Mouse (Mus musculus) layer of hippocampus, adult 9-11 months (tissue): Measurements from ENCODE around the gene Gm10226.
"Not testable (repeated sequence)": the region's sequence is repeated elsewhere in the genome, so short reads cannot be mapped to it uniquely, and the experiment has no call there.

Source experiments
- DNase-seq: peaks from one replicate; pipeline ENCODE4 v3.0.0; 2022

The Gm10226 gene

DNA sequence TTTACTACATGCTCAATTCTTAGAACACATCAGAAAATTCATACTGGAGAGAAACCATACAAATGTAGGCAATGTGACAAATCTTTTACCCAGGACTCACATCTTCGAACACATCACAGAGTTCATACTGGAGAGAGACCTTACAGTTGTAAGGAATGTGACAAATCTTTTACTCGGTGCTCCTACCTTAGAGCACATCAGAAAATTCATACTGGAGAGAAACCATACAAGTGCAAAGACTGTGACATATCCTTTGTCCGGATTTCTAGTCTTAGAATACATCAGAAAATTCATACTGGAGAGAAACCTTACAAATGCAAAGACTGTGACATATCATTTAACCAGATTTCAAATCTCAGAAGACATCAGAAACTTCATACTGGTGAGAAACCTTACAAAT lies at the start of gene Gm10226:
TSS of gene Gm10226 (plus strand) at position 301 of the 400 bp plus-strand sequence.
- DNase-seq = no peak

DNA sequence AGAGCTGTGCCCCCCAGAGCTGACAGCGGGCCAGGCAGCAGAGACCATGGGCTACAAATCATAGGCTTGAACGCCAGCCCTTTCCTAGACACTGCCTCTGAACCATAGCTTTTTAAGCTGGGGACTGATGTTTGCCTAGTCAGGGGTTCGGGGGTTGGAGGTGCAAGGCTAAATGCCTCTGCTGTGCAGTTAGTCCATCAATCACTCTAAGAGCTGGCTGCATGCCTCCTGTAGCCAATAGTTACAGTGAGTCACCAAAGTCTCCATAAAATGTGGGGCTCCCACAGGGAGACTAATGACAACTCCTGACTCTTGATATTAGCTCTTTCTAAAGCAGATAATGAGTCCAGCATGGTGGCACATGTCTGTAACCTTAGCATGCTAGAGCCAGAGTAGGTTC lies 42.9 kb upstream of the Gm10226 start:
- DNase-seq = no peak

DNA sequence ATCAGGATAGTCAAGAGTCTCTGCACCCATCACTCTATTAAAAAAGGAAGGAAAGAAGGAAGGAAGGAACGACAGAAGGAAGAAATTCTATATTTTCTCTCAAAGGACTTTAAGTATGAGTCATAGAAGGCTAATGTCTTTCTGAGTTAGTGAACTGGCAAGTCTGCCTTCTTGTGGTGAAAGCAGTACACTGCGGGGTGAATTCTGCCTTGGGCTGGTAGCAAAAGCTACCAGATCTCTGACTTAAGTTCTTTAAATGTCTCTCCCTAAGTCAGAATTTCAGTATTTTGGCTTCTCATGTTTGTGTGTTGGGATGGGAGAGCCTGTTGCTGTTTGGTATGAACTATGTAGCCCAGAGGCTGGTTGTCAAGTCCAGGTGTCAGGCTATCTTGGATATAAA lies 41.7 kb upstream of the Gm10226 start:
- DNase-seq = no peak

DNA sequence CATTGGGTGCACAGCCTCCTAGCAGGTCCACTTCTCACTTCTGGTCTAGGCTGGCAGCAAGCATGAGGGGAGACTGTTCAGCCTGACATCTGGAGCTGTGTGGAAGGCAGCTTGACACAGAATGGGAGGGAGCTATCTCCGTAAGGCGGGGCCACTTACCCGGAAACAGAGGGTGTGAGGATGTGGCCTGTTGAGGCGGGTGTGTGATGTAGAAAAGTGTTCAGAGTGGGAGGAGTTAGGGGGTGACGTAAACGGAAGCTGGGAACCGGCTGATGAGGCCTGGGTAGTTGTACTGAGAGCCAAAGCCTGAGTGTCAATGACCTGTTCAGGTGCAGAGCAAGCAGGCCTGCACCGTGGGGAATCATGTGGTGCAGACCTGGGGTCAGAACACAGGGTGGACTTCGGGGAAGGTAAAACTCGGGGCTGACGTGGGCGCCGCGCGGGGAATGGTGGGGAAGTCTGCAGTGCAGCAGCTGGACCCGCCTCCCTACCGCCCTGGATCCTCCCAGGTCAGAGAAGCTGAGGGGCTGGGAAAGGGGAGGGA lies 41.2 kb upstream of the Gm10226 start, which contains the start of gene Zfp983:
TSS of gene Zfp983 (plus strand) at position 261 of the 544 bp plus-strand sequence.
- peak; percentile 88 for DNase-seq

DNA sequence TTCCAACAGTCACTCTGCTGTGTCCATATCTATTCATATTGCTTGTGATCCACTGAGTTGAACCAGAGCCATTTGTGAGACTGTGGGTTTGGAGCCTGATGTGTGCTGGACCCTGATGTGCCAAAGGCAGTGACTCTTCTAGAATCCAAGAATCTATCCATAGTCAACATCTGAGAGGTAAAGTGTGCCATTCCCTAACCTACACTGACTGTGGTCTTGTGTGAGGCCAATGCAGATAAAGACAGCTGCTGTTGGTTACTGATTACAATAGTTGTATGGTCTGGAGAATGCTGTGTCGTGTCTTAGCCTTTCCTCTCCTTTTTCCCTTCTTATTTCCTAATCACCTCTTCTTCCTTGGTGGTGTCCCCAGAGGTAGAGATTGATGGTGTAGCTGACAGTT lies 12.8 kb upstream of the Gm10226 start:
- not testable (repeated sequence) for DNase-seq

DNA sequence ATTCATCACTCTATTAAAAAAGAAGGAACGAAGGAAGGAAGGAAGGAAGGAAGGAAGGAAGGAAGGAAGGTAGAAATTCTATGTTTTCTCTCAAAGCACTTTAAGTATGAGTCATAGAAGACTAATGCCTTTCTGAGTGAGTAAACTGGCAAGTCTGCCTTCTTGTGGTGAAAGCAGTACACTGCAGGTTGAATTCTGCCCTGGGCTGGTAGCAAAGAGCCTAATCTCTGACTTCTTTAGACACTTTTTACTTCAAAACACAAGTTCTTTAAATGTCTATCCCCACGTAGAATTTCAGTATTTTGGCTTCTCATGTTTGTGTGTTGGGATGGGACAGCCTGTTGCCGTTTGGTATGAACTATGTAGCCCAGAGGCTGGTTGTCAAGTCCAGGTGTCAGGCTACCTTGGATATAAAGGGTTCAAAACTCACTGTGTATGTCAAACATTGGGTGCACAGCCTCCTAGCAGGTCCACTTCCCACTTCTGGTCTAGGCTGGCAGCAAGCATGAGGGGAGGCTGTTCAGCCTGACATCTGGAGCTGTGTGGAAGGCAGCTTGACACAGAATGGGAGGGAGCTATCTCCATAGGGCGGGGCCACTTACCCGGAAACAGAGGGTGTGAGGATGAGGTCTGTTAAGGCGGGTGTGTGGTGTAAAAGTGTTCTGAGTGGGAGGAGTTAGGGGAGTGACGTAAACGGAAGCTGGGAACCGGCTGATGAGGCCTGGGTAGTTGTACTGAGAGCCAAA lies 12.2 kb upstream of the Gm10226 start:
- peak; percentile 92 for DNase-seq

DNA sequence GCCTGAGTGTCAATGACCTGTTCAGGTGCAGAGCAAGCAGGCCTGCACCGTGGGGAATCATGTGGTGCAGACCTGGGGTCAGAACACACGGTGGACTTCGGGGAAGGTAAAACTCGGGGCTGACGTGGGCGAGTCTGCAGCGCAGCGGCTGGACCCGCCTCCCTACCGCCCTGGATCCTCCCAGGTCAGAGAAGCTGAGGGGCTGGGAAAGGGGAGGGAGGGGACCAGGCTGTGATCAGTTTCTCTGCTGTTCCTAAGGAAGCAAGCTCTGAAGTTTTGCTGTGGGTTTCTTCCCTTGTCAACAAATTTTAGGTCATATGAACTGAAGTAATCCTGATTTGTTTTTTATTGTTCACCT lies 11.7 kb upstream of the Gm10226 start:
- not testable (repeated sequence) for DNase-seq

DNA sequence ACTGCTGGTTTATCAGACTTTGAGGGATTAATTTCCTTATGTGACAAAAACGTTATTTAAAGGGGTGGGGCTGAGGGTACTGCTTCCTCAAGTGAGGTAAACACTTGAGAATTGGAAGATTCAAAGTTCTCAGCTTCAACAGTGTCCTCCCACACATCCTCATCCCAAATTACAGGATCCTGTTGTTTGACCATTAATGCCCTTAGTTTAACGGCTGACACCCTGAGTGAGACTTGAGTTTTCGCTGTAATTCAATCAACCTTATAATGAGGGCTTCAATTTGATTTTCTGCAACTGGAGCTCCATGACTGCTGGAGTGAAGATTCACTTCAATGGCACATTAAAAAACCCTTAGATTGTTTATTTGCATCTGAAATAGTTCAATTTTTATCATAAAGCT lies 1.7 kb downstream of the Gm10226 start:
- no peak for DNase-seq

DNA sequence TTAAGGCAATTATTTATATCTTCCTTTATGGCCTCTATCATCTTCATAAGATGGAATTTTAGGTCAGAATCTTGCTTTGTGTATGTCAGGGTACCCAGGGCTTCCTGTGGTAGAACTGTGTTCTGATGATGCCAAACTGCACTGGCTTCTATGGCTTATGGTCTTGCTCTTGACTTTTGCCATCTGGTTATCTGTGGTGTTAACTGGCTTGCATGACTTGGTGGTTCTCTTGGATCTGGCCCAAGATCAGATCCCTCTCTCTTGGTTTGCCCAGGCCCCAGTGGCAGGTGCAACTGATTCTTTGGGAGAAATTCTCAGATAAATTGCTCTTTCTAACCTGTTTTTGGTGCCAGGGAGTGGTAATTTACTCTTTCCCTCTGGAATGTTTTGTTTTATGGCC lies 4.4 kb downstream of the Gm10226 start:
- no peak for DNase-seq

DNA sequence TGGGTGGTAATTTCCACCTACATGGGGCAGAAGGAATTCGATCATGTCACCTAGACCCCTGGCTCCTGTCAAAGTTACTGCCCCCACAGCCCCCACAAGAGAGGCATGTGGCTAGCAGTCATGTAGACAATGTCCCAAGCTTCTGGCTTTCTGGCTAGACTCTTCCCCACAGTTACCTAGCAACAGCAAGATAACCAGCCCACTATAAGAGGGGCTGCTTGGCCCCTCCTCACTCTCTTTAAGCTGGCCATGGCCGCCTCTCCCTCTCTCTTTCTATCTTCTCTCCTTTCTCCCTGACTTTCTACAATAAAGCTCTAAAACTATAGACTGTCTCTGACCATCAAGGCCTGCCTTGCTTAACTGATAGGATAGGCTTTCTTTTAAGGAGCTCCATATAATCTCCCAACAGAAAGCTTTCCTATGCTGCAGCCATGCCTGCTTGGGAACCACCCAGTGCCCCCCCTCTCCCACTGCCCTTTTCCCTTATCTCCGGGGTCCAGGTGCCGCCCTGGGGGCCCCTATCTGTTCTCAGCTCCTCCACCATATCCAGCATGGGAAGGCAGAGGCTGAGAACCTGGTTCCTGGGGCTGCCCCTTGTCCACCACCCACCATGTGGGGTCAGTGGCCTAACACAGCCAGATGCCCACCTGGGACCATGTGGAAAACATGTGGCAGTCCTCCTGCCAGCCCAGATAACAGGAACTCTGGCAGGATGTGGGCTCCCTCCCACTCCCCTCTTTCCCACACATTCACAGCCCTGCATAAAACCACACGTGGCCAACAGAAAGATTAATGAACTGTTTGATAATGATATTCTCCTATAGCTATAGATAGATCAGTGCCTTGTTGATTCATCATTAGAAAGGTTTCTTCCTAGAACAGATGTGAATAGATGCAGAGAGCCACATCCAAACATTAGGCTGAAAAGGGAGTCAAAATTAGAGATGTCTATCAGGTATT lies 10.9 kb downstream of the Gm10226 start:
- DNase-seq = no peak

DNA sequence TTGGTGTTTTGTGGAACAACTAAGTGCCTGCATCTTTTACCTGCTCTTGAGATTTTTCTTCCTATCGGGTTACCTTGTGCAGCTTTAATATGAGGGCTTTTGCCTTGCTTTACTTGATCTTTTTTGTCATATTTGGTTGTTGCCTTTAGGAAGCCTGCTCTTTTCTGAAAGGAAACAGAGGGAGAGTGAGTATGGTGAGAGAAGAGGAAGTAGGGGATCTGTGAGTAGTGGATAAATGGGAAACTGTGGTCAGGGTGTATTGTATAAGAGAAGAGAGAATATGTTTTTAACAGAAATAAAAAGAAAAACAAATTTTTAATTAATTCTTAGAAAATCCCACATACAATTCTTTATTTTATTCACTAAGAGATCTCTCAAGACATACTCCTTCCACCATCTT lies 11.8 kb downstream of the Gm10226 start:
- DNase-seq = no peak

DNA sequence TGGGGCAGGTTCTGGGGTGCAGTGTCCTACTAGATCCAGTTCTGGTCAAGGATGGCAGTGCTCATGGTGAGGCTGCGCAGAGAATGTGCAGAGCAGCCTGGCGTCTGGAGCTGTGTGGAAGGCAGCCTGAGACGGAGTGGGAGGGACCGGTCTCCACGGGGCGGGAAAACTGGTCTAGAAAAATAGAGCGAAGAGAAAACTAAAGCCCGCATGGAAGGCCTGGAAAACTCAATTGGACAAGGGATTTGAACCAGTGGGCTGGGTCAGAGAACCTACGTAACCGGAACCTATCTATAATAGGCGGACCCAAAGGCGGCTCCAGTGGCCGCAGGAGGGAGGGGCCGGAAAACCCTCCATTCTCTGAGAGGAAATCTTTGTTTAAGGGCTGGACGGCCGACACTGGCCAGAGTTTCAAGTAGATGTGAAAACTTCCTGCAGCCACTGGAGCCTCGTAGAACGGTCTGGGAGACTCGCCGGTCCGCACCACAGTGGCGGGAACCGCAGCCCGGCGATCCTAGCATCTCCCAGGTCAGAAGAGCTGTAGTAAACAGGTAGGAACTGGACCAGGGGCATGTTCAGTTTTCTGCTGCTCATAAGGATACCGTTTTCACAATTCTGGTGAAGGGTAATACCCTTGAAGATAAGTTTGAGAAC lies 15.8 kb downstream of the Gm10226 start, which contains the start of gene Zfp760:
TSS of gene Zfp760 (plus strand) at position 399 of the 654 bp plus-strand sequence.
- peak; percentile 87 for DNase-seq

DNA sequence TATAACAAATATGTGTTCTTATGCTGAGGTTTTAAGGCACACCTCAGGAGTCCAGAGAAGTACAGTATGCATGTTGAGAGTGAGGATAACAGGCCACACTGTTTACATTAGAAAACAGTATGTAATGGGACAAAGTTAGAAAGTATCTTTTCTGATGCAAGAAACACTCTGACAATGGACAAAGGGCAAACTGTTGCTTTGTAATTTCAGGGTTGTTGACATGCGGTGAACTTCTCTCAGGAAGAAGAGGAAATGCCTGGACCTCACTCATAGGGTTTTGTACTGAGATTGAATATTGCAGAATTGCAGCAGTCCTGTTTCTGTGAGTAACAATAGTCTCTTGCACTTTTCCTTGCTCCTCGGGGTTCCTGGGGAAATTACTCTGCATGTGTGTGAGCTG lies 16.7 kb downstream of the Gm10226 start:
- no peak for DNase-seq

DNA sequence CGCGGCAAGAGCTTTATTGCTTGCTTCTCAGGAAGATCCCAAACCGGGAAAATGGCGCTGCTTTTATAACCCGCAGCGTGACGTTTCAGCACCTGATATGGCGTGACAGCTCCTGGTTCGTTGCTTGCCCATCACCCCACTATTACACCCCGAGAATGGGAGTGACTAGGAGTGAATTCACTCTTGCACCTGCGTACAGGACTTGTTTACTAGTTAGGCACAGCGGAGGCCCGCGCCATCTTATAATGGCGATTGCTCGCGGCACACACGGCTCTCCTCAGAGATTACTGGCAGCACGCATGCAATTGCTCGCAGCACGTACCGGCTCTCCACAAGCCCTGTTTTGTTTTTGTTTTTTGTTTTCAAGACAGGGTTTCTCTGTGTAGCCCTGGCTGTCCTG lies 38.8 kb downstream of the Gm10226 start, which contains the start of gene Zfp229:
TSS of gene Zfp229 (plus strand) at position 301 of the 400 bp plus-strand sequence.
- not testable (repeated sequence) for DNase-seq

DNA sequence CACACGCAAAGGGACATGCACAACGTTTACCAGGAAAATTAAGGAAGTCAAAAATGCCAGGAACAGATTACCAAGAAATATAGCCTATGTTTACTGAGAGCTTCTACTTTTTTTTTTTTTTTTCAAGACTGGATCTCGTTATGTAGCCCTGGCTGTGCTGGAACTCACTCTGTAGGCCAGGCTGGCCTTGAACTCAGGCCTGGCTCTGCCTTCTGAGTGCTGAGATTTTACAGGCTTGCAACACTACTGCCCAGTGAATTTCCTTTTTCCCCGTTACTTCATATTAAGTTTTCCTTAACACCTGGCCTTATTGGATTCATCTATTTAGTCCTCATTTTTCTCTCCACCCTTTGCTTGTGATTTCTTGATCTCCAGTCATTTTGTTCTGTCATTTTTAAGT lies 41.4 kb downstream of the Gm10226 start:
- no peak for DNase-seq

DNA sequence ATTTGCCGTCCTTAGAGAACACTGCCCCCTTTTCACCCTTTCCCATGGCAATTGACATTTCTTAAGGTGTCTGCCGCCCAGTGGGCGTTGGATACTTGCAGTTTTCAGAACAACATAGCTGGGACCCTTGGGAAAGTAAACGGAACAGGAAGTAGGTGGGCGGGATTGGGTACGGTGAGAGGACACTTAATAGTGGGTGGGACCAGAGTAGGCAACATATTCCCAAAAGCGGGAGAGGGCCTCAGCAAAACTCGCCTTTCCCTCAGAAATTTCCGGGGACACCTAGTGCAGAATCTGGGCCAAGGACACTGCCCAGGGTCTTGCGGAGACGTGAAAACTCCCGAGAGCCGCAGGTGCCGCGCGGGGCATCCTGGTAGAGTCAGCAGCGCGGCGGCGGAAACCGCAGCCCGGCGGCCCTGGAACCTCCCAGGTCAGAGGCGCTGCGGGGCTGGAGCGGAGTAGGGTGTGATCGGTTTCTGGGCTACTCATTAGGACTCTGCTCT lies 41.9 kb downstream of the Gm10226 start:
- DNase-seq = peak; percentile 47
